Mouse (Mus musculus): Measurements from ENCODE around the gene Lysmd3.

Gene Lysmd3

GRCm38 (mm10) chr13:81675333-81675732 is 17.9 kb downstream of the Lysmd3 start:
- DNase-seq (ENCODE audit: low spot score) = no peak

GRCm38 (mm10) chr13:81683107-81683506 is 25.6 kb downstream of the Lysmd3 start:
- no peak for DNase-seq (ENCODE audit: low spot score)

- no peak for DNase-seq (ENCODE audit: low spot score)
These were observed 26.8 kb downstream of the Lysmd3 start for GRCm38 (mm10) chr13:81684258-81684657.

GRCm38 (mm10) chr13:81684884-81685283 is 27.4 kb downstream of the Lysmd3 start:
- DNase-seq (ENCODE audit: low spot score) = no peak

- no peak for DNase-seq (ENCODE audit: low spot score)
These were observed 32.1 kb downstream of the Lysmd3 start for GRCm38 (mm10) chr13:81689587-81689986.

GRCm38 (mm10) chr13:81690477-81690876 is 33.0 kb downstream of the Lysmd3 start:
- DNase-seq (ENCODE audit: low spot score) = no peak

GRCm38 (mm10) chr13:81691606-81692005 is 34.1 kb downstream of the Lysmd3 start:
- peak; percentile 36 for DNase-seq (ENCODE audit: low spot score)

- DNase-seq (ENCODE audit: low spot score) = no peak
These were observed 37.0 kb downstream of the Lysmd3 start for GRCm38 (mm10) chr13:81694446-81694845.

- DNase-seq (ENCODE audit: low spot score) = no peak
These were observed 45.7 kb downstream of the Lysmd3 start for GRCm38 (mm10) chr13:81703148-81703547.

GRCm38 (mm10) chr13:81703621-81704020 is 46.2 kb downstream of the Lysmd3 start:
- no peak for DNase-seq (ENCODE audit: low spot score)

GRCm38 (mm10) chr13:81706311-81706710 is 48.8 kb downstream of the Lysmd3 start:
- no peak for DNase-seq (ENCODE audit: low spot score)

GRCm38 (mm10) chr13:81709805-81710204 is 52.3 kb downstream of the Lysmd3 start:
- DNase-seq (ENCODE audit: low spot score) = no peak

- peak; percentile 11 for DNase-seq (ENCODE audit: low spot score)
These were observed 52.8 kb downstream of the Lysmd3 start for GRCm38 (mm10) chr13:81710266-81710665.

- peak; percentile 94 for DNase-seq (ENCODE audit: low spot score)
These were observed 53.5 kb downstream of the Lysmd3 start, which contains the start of the genes Polr3g and Mblac2 for GRCm38 (mm10) chr13:81710775-81711545. Gene Polr3g (minus strand): TSS chr13:81711013. Gene Mblac2 (plus strand): TSS chr13:81711341.

GRCm38 (mm10) chr13:81711546-81712371 is 54.3 kb downstream of the Lysmd3 start:
- DNase-seq (ENCODE audit: low spot score) = no peak

- DNase-seq (ENCODE audit: low spot score) = no peak
These were observed 56.4 kb downstream of the Lysmd3 start for GRCm38 (mm10) chr13:81713896-81714295.

All from spleen, adult 12 weeks (tissue).